Mouse (Mus musculus) liver, adult 2 months (tissue): ENCODE data around the gene Sertad2.

Source experiments
- CTCF ChIP-seq: fragments of 200-500 bp; IDR thresholded peaks from 2 replicates; pipeline ENCODE4 v1.5.1; 2011; ENCODE audit warnings: low read depth, low read length, control low read depth
- POLR2A ChIP-seq: fragments of 200-500 bp; IDR thresholded peaks from 2 replicates; pipeline ENCODE4 v1.6.1; 2011; ENCODE audit warnings: low read length, control low read depth; ENCODE audit not compliant: insufficient read depth; ENCODE audit errors: extremely low read depth

DNA sequence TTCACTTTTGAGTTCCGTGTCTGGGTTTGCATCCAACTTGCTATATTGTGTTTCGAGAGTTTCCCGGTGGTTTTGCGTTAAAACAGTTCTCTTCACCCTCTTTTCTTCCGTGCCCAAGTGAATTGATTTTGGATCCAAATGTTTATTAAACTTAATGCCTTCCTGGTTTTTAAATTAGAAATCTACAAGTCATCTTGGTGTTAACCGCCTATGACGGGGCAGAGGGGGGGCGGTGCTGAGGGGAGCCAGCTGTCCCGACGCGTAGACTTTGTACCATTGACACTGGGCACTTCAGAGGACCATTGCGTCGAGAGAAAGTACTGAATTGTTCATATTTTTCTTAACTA, 89.5 kb downstream of the Sertad2 start:
- TF ChIP-seq CTCF (no peak), POLR2A (no peak)
